Mouse (Mus musculus) cortical plate, adult 2 months (tissue): ENCODE measurements around the gene Ptprm. TPM values are rescaled to one million over a fixed set of nuclear protein-coding genes. Genes with fewer than 3 reads are reported as not detected.

Experiments used
- H3K27ac ChIP-seq: fragments of 200-500 bp; 2 replicates; pipeline ENCODE4 v1.5.1; 2012; ENCODE audit warnings: low read length, control low read depth, inconsistent platforms; ENCODE audit not compliant: insufficient read depth
- H3K4me1 ChIP-seq: fragments of 200-500 bp; 2 replicates; pipeline ENCODE4 v1.6.1; 2011; ENCODE audit warnings: low read length; ENCODE audit not compliant: control insufficient read depth, insufficient read depth
- H3K4me3 ChIP-seq: fragments of 200-500 bp; 2 replicates; pipeline ENCODE4 v1.5.1; 2011; ENCODE audit warnings: mild to moderate bottlenecking, low read length, control low read depth; ENCODE audit not compliant: insufficient read depth
- CTCF ChIP-seq: fragments of 200-500 bp; IDR thresholded peaks from 2 replicates; pipeline ENCODE4 v1.5.1; 2011; ENCODE audit warnings: mild to moderate bottlenecking, control low read depth, low read length; ENCODE audit not compliant: insufficient read depth; ENCODE audit errors: extremely low read depth
- POLR2A ChIP-seq: fragments of 200-500 bp; IDR thresholded peaks from 2 replicates; pipeline ENCODE4 v1.6.1; 2011; ENCODE audit warnings: mild to moderate bottlenecking, low read length, control low read depth; ENCODE audit not compliant: insufficient read depth; ENCODE audit errors: extremely low read depth
- polyA plus RNA-seq: library from polyadenylated mRNA; depleted of rRNA; stranded (reverse); fragments of >200 nt; gene quantifications from 2 replicates; pipeline ENCODE4 v1.2.3, GENCODE M21; 2012

Gene Ptprm
- polyA plus RNA-seq, 1 experiment, result 21.8 TPM

DNA sequence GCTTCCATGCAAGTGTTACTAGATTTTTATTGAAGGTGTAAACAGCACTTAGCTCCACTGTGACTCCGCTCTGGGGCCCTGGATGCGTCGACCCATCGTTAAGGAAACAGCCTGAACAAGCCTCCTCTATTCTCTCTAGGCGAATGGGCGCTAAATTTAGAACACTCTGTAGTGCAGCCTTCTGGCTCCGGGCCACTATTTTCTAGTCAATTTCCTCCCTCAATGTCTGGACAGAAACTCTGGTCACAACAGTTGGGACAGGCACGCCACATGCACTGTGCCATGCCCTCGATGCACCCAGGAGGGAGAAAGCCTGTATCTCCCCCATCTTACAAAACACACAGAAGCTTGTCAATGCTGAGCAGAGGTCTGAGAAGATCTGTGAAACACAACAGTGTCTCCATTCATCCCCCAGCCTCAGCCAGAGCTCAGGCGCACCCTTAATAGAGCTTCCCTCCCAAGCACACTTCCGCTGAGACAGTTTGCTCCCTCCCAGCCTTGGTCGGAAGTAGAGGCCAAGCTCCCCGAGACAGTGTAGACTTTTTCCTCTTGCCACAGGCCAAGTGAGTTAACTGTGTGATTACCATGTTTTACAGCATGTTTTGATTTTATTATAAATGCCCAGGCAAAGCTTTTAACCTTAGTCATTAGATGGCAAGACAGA lies 220.7 kb downstream of the Ptprm start:
- H3K4me3 ChIP-seq, result no peak overlapping the region

DNA sequence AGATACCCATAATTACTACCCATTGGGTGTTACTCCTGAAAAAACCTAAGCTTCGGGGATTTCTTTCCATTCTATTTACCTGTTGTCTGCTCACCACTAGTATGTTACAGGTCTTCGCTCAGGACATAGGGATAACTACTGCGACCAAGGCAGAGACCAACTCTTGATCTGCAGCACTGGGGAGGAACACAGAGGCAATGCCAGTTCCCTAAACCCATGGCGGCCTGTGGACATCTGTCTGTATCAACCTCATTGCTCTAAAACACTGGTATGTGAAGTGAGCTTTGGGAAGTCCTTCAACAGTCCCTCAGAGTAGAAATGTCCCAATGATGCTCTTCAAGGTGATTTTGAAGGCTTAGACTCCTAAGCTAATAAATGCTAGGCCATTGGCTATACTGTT lies 221.2 kb downstream of the Ptprm start:
- no peak overlapping the region for H3K4me3 ChIP-seq
- H3K4me1 ChIP-seq, result peaks cover 3% of the 10 kb centered on the region; the same call in 1 of the 2 replicates
- H3K27ac ChIP-seq, result 0 out of 2 replicates have a peak overlapping the region, but pooled peaks have one; percentile 3
- TF ChIP-seq CTCF (no peak), POLR2A (no peak)

More for the DNA sequence above, 220.7 kb downstream of the Ptprm start:
- TF ChIP-seq POLR2A (no peak), CTCF (no peak)
- H3K27ac ChIP-seq, result peak overlapping the region; percentile 3; the same call in 1 of the 2 replicates
- H3K4me1 ChIP-seq, result peaks cover 3% of the 10 kb centered on the region; the same call in 1 of the 2 replicates

DNA sequence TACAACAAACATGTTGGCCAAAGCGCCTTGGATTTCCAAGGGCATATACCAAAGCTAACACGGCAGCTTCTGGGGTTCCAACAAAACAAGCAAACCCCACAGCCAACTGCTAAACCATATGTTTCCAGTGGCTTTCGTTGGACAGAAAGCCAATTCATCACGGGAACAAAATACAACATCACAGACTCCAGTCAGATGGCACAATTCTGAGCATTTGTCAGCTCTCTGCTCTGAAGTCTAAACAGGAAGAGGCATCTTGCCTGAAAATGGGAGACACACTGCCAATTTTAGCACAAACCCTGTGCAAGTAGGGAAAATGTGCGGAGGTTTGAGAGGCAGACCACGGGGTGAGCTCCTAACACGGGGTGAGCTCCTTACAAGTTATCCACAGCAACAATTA lies 226.7 kb downstream of the Ptprm start:
- Histone ChIP-seq H3K4me3 (no peak overlapping the region), H3K4me1 (peaks cover 2% of the 10 kb centered on the region; the same call in 1 of the 2 replicates), H3K27ac (no peak overlapping the region)
- TF ChIP-seq CTCF (no peak), POLR2A (no peak)

DNA sequence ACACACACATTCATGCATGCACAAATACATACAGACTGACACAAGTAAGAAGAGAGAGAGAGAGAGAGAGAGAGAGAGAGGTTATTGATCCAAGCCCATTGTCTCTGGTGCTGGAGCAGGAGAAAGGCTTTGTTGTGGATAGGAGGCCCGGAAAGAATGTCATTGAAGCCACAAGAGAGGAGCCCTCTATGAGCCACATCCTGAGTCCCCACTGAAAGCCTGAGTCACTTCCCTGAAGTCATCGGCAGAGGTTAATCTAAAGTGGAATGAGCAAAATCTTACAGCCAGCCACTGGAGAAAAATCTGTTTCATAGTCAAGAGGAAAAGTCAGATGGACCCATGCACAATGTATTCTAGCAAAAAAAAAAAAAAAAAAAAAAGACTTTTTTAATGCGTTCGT lies 228.7 kb downstream of the Ptprm start:
- H3K27ac ChIP-seq, result no peak overlapping the region
- no peak for TF ChIP-seq CTCF
- no peak for TF ChIP-seq POLR2A
- no peak overlapping the region for H3K4me3 ChIP-seq
- peaks cover 2% of the 10 kb centered on the region; the same call in 1 of the 2 replicates for H3K4me1 ChIP-seq

DNA sequence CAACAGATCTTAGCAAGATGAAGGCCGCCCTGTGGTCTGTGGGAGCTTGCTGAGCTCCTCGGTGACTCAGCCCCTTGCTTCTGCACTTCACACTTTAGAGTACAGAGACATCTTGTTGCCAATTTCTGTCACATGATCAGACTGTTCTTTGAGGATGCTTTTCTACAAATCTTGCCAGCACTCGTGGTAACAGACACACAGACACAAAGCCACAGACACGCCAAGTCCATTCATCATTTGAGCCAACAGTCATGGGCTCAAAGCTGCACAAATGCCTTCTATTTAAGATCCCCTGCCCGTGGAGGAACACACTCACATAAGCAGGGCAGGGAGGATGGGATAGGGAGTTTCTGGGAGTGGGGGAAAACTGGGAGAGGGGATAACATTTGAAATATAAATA lies 230.0 kb downstream of the Ptprm start:
- no peak overlapping the region for H3K27ac ChIP-seq
- TF ChIP-seq CTCF (no peak), POLR2A (no peak)
- H3K4me1 ChIP-seq, result peaks cover 2% of the 10 kb centered on the region; the same call in 1 of the 2 replicates
- H3K4me3 ChIP-seq, result no peak overlapping the region

DNA sequence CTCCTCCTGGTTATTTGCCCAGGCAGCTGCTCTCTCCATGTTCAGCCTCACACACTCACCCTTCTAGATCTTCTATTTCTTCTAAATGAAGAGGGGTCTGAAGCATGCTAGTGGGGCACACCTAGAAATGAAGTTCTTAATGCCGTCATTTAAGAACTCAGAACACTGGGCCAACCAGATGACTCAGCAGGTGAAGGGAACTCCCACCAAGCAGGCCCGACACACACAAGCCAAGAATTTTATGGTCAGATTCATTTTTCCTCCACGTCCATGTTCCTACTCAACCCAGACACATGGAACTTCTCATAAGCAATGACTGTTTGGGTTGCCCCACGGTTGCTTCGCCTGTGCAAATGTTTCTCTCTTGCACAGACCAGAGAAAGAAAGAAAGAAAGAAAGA lies 230.5 kb downstream of the Ptprm start:
- TF ChIP-seq CTCF, result no peak
- TF ChIP-seq POLR2A, result no peak

DNA sequence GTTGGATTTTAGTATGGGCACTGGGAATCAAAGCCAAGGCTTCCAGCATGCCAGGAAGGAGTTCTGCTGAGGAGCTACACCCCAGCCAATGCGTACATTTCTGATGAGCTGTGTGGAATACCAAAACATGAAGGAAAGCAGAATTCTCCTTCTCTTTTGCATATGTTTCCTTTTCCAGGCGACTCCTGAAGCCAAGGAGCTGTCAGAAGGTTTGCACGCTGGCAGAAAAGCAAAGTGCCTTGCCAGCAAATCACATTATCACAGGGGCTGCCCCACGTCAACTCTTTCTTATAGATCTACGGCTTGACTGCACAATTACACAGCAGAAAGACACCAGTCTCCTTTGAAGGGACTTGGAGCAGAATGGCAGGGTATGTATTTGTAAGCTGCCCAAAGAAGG lies 233.4 kb downstream of the Ptprm start:
- H3K4me1 ChIP-seq, result no peaks in the 10 kb centered on the region
- no peak overlapping the region for H3K27ac ChIP-seq
- no peak overlapping the region for H3K4me3 ChIP-seq
- TF ChIP-seq POLR2A, result no peak
- TF ChIP-seq CTCF, result no peak

More for the DNA sequence above, 230.5 kb downstream of the Ptprm start:
- H3K27ac ChIP-seq, result no peak overlapping the region
- no peak overlapping the region for H3K4me3 ChIP-seq
- H3K4me1 ChIP-seq, result peaks cover 2% of the 10 kb centered on the region; the same call in 1 of the 2 replicates

DNA sequence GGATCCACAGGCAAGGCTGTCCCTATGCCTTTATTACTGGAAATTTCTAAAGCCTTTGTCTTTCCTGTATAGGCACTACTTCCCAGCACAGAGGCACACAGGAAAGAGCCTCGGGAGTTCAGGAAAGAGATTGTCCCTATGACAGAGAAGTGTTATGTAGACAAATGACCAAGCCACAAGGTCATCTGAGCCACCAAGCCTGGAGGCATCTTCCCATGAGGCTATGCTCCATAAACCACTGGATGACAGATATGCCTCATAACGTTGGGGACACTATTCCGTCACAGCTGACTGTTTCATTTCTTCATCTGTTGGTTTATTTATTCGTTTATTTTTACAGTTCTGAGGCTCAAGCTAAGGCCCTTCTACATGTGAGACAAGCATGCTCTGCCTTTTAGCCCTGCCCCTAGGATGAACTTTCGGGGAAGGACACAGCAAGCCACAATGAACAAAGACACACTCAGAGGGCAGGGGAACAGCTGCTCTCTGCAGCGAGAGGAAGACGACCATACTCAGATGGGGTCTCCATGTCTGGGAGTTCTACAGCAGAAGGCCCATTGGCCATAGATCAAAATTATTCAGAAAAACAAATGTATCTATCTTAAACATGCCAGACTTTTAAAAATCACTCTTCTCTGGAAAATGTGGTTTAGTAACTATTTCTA lies 235.4 kb downstream of the Ptprm start:
- no peak overlapping the region for H3K4me3 ChIP-seq
- no peak for TF ChIP-seq POLR2A
- TF ChIP-seq CTCF, result no peak
- no peak overlapping the region for H3K27ac ChIP-seq
- no peaks in the 10 kb centered on the region for H3K4me1 ChIP-seq

DNA sequence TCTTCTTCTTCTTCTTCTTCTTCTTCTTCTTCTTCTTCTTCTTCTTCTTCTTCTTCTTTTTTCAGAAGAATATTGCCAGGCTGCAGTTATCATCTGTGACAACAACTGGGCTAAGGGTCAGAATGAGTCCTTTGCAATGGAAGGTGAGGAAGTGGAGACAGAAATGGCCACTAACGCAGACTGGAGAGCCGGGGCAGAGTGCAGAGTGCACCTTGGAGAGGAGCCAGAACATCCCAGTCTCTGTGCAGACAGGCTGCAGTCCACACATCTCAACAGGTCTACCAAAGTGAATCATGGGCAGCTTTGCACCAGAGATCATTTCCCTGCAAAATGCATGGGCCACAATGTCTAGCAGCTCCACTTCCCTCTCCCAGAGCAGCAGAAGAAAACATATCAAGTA lies 239.4 kb downstream of the Ptprm start:
- no peak for TF ChIP-seq CTCF
- no peak for TF ChIP-seq POLR2A
- Histone ChIP-seq H3K4me3 (no peak overlapping the region), H3K27ac (no peak overlapping the region), H3K4me1 (no peaks in the 10 kb centered on the region)

DNA sequence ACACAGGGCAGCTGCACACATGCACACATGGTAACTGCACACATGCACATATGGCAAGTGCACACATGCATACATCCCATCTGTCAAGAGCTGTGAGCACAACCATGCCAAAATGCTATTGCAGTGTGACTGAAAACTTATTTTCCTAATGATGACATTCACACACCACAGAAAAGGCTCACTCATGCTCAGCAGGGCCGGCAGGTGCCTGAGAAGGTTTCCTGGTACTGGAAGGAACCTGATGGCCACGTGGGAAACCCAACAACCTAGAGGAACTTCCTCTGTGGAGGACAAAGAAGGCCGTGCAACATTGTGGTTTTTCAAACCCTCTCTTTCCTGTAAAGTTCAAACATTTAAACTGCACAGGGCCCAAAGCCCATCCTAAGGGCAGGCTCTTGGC lies 241.6 kb downstream of the Ptprm start:
- Histone ChIP-seq H3K4me1 (no peaks in the 10 kb centered on the region), H3K4me3 (no peak overlapping the region), H3K27ac (no peak overlapping the region)
- TF ChIP-seq CTCF (no peak), POLR2A (no peak)
